Mouse (Mus musculus) spleen, postnatal 10 days (tissue): ENCODE results near the gene 0610010K14Rik.

ENCODE experiments used
- DNase-seq, 2 experiments: peaks; one replicate each; pipeline ENCODE4 v3.0.0; 2021 to 2022; ENCODE audit warnings: low spot score in 2 of 2

The 0610010K14Rik gene

DNA sequence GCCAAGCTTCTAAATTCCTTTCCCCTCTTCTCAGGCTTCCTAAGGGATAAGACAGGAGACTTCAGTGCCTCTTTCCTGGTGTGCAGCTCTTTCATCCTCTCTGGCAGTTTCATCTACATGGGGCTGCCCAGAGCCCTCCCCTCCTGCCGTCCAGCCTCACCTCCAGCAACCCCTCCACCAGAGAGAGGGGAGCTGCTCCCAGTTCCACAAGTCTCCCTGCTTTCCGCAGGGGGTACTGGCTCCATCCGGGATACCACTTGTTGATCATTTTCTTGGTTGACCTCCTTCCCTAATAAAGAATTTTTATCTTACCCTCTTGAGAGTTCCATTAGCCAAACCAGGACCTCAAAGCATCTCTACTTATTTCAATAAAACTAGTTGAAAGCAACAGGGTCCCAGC, 21.6 kb downstream of the 0610010K14Rik start:
- DNase-seq = no peak

GRCm38 (mm10) chr11:70215301-70215700, 22.4 kb downstream of the 0610010K14Rik start:
- DNase-seq = no peak

GRCm38 (mm10) chr11:70214856-70215209, 22.9 kb downstream of the 0610010K14Rik start:
- no peak for DNase-seq

DNA sequence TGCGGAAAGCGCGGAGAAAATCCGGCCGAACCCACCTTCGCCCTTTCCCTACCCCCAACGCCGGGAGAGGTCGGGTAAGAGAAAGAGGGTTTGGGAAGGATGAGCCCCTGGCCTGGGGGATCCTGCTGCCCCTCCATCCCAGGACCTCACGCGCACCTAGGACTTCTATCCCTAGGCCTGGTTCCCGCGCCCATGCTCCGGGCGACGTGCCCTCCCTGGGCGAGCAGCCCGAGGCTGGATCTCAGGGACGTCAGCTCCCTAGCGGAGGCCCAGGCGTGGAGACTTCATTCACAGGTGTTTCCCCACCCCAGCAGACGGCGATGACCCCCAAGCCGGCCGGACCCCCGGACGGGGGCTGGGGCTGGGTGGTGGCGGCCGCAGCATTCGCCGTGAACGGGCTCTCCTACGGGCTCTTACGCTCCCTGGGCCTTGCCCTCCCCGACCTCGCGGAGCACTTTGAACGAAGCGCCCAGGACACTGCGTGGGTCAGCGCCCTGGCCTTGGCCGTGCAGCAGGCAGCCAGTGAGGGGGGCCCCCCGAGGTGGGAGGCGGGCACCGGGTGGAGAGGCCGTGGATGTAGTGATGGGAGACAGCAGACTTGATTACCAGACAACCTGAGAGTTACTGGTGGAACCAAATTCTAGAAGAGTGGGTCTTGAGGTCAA, 23.4 kb downstream of the 0610010K14Rik start:
- no peak for DNase-seq

DNA sequence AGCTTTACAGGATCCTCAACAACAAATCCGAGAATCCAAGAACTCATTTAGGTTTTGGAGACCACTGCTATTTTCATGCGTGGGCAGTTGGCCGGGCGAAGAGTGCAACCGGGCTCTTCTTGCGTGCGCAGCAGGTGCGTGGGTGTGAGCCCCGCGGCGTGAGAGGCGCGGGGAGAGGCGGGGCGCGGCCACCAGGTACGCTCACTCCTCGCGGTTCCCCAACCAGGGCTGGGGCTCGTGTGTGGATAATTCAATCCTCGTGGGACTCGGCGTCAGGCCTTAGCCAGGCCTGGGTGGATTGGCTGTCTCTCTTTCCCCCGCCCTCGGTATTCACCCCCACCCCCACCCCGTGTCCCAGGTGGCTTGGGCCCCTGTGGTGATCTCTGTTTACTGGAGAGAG, 24.0 kb downstream of the 0610010K14Rik start:
- DNase-seq = no peak

GRCm38 (mm10) chr11:70212896-70213295, 24.8 kb downstream of the 0610010K14Rik start:
- DNase-seq = peak in 1 of 2 experiments; percentile 70

GRCm38 (mm10) chr11:70212423-70212822, 25.3 kb downstream of the 0610010K14Rik start, which contains the start of gene Slc16a11:
Slc16a11 (plus strand) TSS chr11:70212752.
- DNase-seq = no peak

- no peak for DNase-seq
Measured at GRCm38 (mm10) chr11:70211972-70212371, 25.7 kb downstream of the 0610010K14Rik start.

- DNase-seq = no peak
Measured at GRCm38 (mm10) chr11:70210681-70211080, 27.0 kb downstream of the 0610010K14Rik start.

GRCm38 (mm10) chr11:70208778-70209388, 28.8 kb downstream of the 0610010K14Rik start:
- no peak for DNase-seq

DNA sequence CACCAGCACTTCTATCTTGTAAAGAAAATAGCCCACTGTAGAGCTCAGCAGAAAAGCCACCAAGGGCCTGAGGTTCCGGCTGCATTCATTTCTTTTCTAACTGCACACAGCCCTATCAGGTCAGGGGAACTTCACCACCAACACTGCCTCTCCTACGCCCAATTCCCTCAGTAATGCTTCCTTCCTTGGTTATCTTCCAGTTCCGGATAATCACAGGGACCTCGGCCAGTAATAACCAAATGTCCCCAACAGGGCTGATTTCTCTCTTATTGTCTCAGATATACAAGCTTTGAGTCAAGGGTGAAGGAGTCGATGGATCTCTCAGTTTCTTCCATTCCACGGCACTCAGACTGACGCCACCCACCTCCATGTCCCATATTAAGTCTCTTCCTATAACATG, 30.4 kb downstream of the 0610010K14Rik start:
- no peak for DNase-seq

DNA sequence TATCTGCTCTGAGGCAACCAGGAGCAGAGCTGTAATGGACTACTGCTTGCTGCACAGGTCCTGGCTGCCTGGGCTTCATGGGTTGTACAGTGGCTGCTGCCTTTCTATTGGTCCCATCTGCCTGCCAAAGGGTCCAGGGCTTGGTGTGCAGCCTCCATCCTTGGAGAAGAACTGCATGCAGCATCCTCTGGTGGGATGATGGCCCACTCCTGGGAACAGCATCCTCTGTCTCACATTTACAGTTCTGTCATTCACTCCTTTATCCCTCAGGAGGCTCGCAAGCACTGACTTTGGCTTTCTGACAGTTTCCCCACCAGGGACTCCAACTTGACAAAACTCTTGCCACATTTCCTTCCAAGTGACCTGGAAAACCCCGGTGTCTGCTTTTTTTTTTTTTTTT, 30.9 kb downstream of the 0610010K14Rik start:
- no peak for DNase-seq

- DNase-seq = peak; percentile 69 to 89
Measured at GRCm38 (mm10) chr11:70201691-70202090, 36.0 kb downstream of the 0610010K14Rik start.

- no peak for DNase-seq
Measured at GRCm38 (mm10) chr11:70200036-70200608, 37.6 kb downstream of the 0610010K14Rik start.

DNA sequence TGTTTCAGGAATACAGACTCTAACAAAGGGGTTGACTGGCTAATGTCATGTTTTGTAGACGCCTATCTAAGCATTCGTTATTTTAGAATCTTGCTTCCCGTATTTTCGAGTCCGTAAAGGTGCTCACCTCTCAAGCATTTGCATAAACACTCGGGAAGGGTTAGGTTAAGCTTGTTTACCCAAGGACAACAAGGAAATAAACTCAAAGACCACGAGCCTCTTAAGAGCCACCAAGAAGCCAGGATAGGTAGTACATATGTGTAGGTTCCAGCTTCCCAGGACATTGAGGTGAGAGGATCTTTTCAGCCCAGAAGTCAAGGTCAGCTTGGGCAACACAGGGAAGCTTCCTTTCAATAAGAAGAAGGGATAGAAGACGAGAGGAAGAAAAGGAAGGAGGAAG, 38.6 kb downstream of the 0610010K14Rik start:
- DNase-seq = no peak

DNA sequence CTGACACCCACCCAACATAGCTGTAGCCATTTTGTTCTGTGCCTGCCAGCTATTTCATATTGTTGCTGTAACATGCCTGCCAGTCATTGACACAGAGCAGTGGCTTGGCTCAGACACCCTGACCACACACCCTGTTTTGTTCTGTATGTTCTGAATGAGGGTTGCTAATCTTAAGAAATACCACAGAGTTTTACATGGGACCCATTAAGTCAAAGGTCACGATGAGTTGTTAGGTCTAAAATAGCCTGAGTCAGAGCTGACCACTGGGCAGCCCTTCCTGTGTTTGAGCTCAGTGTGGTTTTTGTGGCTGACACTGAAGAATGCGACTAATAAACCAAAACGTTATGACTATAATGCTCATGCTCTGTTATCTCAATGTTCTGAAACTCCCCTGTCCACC, 39.4 kb downstream of the 0610010K14Rik start:
- DNase-seq = no peak

GRCm38 (mm10) chr11:70193354-70194285, 44.1 kb downstream of the 0610010K14Rik start:
- DNase-seq = no peak

- no peak for DNase-seq
Measured at GRCm38 (mm10) chr11:70192157-70192556, 45.6 kb downstream of the 0610010K14Rik start.

DNA sequence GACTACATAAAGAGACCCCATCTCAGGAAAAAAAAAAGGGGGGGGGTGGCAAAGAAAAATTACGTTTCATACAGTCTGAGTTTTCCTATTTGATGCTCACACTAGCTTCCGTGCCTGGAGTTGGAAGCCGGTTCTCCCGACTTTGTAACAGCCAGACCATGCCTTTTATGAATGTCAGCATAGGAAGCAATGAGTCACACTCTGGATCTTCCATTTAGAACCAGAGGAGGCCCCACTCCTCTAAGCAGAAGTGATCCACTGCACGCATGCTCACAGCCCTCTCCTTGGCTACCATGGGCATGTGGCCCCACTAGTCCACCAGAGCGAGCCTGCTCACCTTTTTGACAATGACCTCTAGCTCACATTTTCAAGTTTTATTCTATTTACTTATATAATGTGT, 46.5 kb downstream of the 0610010K14Rik start:
- no peak for DNase-seq

DNA sequence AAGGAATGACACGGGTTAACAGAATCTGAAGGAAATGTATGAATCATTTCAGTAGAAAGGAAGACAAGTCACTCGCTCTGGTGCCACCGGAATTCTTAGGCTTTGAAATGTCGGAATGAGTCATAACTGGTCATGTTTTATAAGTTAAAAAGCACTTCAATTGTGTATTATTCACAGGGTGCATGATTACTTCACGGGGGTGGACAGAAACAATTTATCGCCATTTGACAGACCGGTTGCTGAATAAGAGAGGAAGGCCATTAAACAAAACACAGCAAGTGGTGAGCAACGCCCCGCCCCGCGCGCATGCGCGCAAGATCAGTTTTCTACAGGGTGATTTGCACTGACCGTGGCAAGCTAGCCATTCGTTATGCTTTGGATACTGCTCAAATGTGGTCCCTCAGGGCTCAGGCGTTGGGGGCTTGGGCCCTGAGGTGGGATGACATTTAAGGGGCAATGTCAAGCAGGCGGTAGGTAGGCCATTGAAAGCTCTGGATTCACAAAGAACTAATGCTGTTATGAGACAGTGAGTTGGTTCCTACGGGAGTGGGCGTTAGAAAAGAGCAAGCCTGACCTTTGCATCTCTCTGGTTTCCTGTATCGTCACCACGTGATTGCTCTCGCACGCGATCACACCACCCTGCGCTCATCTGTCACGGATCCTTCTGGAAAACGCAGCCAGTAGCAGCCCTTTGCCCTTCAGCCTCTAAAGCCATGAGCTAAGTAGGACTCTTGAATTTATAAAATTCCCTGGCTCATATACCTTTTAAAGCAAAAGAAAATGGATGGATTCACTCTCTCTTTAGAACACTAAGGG, 48.2 kb downstream of the 0610010K14Rik start:
- no peak for DNase-seq
